Mouse (Mus musculus) olfactory bulb, adult 2 months (tissue): Measurements from ENCODE around the gene Slmap.

Experiments
- CTCF ChIP-seq: fragments of 200-500 bp; IDR thresholded peaks from 2 replicates; pipeline ENCODE4 v1.5.1; 2012; ENCODE audit warnings: low read depth, mild to moderate bottlenecking, low read length, moderate library complexity; ENCODE audit not compliant: insufficient read depth
- POLR2A ChIP-seq: fragments of 200-500 bp; IDR thresholded peaks from 2 replicates; pipeline ENCODE4 v1.6.1; 2012; ENCODE audit warnings: mild to moderate bottlenecking, low read depth, low read length, moderate library complexity; ENCODE audit not compliant: insufficient read depth

GRCm38 (mm10) chr14:26539241-26539640 is 4.5 kb upstream of the Slmap start:
- TF ChIP-seq CTCF (no peak), POLR2A (no peak)
